Mouse (Mus musculus) layer of hippocampus, postnatal 36 days (tissue): ENCODE results near the gene Tor4a. TPM values are rescaled to one million over a fixed set of nuclear protein-coding genes. Genes with fewer than 3 reads are reported as not detected.

Source experiments
- DNase-seq, 2 experiments: peaks; one replicate each; pipeline ENCODE4 v3.0.0; 2022
- total RNA-seq, 2 experiments: library from RNA; stranded (reverse); gene quantifications; 2 replicates each; pipeline ENCODE4 v1.2.3; 2021

Tor4a gene
- total RNA-seq, 2 experiments from 2014 or later = 1.3 to 1.8 TPM

- DNase-seq = no peak
Observed at GRCm38 (mm10) chr2:25186575-25186930, 10.1 kb downstream of the Tor4a start.

GRCm38 (mm10) chr2:25185625-25186574 is 10.8 kb downstream of the Tor4a start:
- no peak for DNase-seq

- no peak for DNase-seq
Observed at GRCm38 (mm10) chr2:25184496-25184895, 12.2 kb downstream of the Tor4a start.

- DNase-seq = no peak
Observed at GRCm38 (mm10) chr2:25183336-25183735, 13.3 kb downstream of the Tor4a start.

GRCm38 (mm10) chr2:25182664-25183063 is 14.0 kb downstream of the Tor4a start:
- no peak for DNase-seq

- DNase-seq = no peak
Observed at GRCm38 (mm10) chr2:25181891-25182397, 14.7 kb downstream of the Tor4a start.

- no peak for DNase-seq
Observed at GRCm38 (mm10) chr2:25180973-25181890, 15.5 kb downstream of the Tor4a start.

- DNase-seq = peak; percentile 93 to 95
Observed at GRCm38 (mm10) chr2:25180478-25180903, 16.2 kb downstream of the Tor4a start, which contains the start of gene Nrarp. Gene Nrarp (plus strand): TSS chr2:25180758.

- DNase-seq = no peak
Observed at GRCm38 (mm10) chr2:25179566-25180217, 17.0 kb downstream of the Tor4a start.

- no peak for DNase-seq
Observed at GRCm38 (mm10) chr2:25178285-25178972, 18.3 kb downstream of the Tor4a start.

GRCm38 (mm10) chr2:25177685-25178084 is 19.0 kb downstream of the Tor4a start:
- DNase-seq = no peak

GRCm38 (mm10) chr2:25177076-25177475 is 19.6 kb downstream of the Tor4a start:
- DNase-seq = no peak

- DNase-seq = no peak
Observed at GRCm38 (mm10) chr2:25176573-25176972, 20.1 kb downstream of the Tor4a start.

- no peak for DNase-seq
Observed at GRCm38 (mm10) chr2:25175690-25176078, 21.0 kb downstream of the Tor4a start.

GRCm38 (mm10) chr2:25174866-25175689 is 21.6 kb downstream of the Tor4a start:
- no peak for DNase-seq

- DNase-seq = no peak
Observed at GRCm38 (mm10) chr2:25173821-25174220, 22.9 kb downstream of the Tor4a start.

GRCm38 (mm10) chr2:25172629-25173028 is 24.1 kb downstream of the Tor4a start:
- DNase-seq = no peak

GRCm38 (mm10) chr2:25171769-25172153 is 24.9 kb downstream of the Tor4a start:
- peak in 1 of 2 experiments; percentile 67 for DNase-seq

GRCm38 (mm10) chr2:25171101-25171768 is 25.5 kb downstream of the Tor4a start:
- DNase-seq = no peak
